Mouse (Mus musculus): ENCODE data around the gene Ppm1n. TPM values are rescaled to one million over a fixed set of nuclear protein-coding genes. Genes with fewer than 3 reads are reported as not detected.
A peak's percentile ranks its signal among the peaks of the same experiment; 100 is the strongest.

Ppm1n gene
- polyA plus RNA-seq, 1 experiment = 11.8 TPM

DNA sequence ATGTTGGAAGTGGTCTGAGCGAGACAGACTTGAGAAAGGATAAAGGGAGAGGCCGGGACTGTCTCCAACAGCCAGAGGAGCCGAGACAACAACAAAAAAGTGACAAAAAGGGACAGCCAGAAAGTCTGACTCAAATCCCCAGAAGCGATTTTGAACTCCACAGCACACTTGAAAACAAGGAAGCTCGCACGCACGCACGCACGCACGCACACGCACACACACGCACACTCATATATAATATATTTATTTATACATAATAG, 23.1 kb upstream of the Ppm1n start:
- no peaks in the 10 kb centered on the region for H3K36me3 ChIP-seq (ENCODE audit: control insufficient read depth, insufficient read depth, low read length)
- TF ChIP-seq POLR2A (IDR thresholded peaks at IDR 0.05; ENCODE audit: low read depth, low read length) = no peak
- TF ChIP-seq CTCF (IDR thresholded peaks at IDR 0.05; ENCODE audit: extremely low read depth, insufficient read length, insufficient replicate concordance, low read depth, low read length) = no peak
- H3K27ac ChIP-seq (ENCODE audit: insufficient read depth, low read depth, low read length) = no peak overlapping the region
- peaks cover 8% of the 10 kb centered on the region for H3K27me3 ChIP-seq (ENCODE audit: control insufficient read depth, insufficient read depth, low read length)
- H3K4me1 ChIP-seq (ENCODE audit: control insufficient read depth, insufficient read depth, insufficient read length, low read length) = peaks cover 1% of the 10 kb centered on the region; the same call in 1 of the 2 replicates
- 90% methylated on average over 12 of the region's 12 CpGs for WGBS
- no peak overlapping the region for H3K4me3 ChIP-seq (ENCODE audit: low read depth, low read length)

DNA sequence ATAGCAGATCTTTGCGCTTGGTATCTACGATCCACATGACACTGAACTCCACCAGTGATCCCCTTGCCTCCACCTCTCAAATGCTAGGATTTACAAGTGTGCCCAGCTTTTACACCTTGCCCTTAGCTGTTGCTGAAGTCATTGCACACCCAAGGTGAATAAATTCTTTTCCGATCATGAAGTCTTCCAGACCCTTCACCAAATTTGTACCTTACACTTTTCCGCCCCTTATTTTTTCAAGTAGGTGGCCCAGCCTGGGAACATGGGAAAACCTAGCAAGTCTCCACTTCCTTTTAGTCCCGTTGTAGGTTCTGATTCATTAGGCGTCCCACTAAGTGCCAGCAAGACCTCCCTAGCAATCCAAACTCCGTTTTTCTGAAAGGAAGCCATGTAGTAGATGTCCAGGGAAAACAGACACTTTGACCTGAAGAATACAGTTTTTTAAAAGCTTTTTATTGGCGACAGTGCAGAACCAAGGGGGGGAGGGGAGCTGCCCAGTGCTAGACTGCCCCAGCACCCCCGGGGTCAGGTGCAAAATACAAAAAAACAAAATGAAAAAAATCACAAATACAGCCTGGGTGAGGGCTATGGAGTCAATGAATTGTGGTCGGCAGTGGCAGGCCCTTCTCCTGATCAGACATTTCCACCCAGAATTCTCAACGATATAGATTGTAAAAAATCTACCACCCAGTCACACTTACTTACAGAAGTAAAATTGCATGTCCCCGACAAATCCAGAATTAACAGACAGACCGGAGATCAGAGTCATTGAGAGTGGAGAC, 22.6 kb upstream of the Ppm1n start:
- H3K27me3 ChIP-seq (ENCODE audit: control insufficient read depth, insufficient read depth, low read length) = peaks cover 8% of the 10 kb centered on the region
- no peak for TF ChIP-seq POLR2A (IDR thresholded peaks at IDR 0.05; ENCODE audit: low read depth, low read length)
- no peak for TF ChIP-seq CTCF (IDR thresholded peaks at IDR 0.05; ENCODE audit: extremely low read depth, insufficient read length, insufficient replicate concordance, low read depth, low read length)
- H3K4me3 ChIP-seq (ENCODE audit: low read depth, low read length) = no peak overlapping the region
- no peaks in the 10 kb centered on the region for H3K36me3 ChIP-seq (ENCODE audit: control insufficient read depth, insufficient read depth, low read length)
- H3K27ac ChIP-seq (ENCODE audit: insufficient read depth, low read depth, low read length) = no peak overlapping the region
- peaks cover 1% of the 10 kb centered on the region; the same call in 1 of the 2 replicates for H3K4me1 ChIP-seq (ENCODE audit: control insufficient read depth, insufficient read depth, insufficient read length, low read length)
- 61% methylated on average over 13 of the region's 13 CpGs for WGBS

DNA sequence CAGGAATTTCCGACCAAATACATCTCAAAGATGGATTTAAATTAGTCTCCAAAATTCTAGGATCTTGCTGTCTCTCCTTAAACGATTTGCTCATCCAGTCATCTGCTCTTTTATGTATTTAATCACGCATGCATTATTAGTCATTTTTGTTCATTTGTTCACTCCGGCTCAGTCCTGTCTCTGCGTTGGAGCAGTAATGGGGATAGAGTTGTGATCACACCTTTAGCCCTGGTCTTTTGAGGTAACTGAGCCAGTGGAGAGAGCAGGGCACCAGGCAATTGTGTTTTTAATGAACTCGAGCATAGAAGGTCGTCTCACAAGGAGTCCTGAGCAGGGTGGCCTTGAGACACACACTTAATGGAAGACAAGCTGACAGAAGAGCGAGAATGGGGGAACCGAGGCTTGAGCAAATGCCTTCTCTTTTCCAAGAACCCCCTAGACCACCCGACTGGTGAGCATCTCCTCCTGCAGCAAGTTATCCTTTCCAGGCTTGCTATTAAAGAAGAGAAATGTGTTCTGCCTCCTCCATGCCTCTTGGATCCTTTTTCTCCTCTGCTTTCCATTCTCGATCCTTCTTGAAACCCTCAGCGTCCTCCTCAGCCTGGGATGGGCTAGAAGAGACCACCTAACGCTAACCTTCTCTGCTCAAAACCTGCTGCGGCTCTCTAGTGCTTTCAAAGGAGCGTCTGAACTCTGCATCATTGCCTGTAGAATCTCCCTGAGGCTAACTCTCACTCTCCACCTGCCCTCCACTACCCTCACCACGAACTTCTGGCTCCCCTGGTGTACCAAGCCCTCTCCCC, 21.8 kb upstream of the Ppm1n start:
- Histone ChIP-seq H3K4me1 (ENCODE audit: control insufficient read depth, insufficient read depth, insufficient read length, low read length) (peaks cover 1% of the 10 kb centered on the region; the same call in 1 of the 2 replicates), H3K4me3 (ENCODE audit: low read depth, low read length) (no peak overlapping the region), H3K27me3 (ENCODE audit: control insufficient read depth, insufficient read depth, low read length) (peaks cover 8% of the 10 kb centered on the region), H3K36me3 (ENCODE audit: control insufficient read depth, insufficient read depth, low read length) (no peaks in the 10 kb centered on the region), H3K27ac (ENCODE audit: insufficient read depth, low read depth, low read length) (no peak overlapping the region)
- no peak for TF ChIP-seq POLR2A (IDR thresholded peaks at IDR 0.05; ENCODE audit: low read depth, low read length)
- TF ChIP-seq CTCF (IDR thresholded peaks at IDR 0.05; ENCODE audit: extremely low read depth, insufficient read length, insufficient replicate concordance, low read depth, low read length) = no peak
- WGBS = 11% methylated on average over 16 of the region's 16 CpGs

DNA sequence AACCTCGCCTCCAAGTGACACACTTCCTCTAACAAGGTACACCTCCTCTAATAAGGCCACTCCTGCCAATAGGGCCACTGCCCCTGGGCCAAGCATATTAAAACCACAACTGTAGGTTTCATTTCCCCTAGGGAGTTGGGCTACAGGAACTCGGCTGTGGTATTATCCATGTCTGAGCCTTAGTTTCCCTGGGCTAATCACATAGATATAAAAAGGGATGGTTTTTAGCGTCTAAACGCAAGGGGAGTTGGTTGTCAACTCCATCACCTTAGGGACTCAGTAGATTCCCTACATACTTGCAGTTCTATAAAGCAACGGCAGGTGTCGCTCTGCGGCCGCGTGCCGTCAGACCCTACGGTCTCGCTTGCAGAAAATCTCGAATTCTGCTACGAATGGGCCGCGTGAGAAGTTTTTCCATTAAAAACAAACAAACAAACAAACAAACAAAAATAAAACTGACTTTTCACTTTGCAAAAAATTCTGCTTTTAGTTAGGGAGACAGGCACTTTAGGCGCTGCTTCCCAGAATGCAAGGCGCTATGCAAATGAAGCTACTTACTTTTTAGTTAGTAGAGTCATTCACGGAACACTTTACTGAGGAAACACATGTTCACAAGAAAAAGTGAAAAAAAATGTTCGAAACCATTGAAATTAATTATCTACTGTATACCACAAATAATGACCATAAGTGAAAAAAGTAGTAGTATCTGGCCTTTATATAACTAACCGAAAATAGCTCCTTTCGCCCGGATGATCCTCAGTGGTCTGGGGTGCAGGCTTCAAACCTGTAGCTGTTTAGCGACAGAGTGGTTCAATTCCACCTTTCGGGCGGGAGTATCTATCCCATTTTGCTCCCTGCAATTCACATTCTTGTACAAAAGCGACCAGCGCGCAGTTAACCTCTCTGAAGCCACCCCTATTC, 20.9 kb upstream of the Ppm1n start:
- H3K27me3 ChIP-seq (ENCODE audit: control insufficient read depth, insufficient read depth, low read length) = peaks cover 8% of the 10 kb centered on the region
- WGBS = under 1% methylated on average over 29 of the region's 29 CpGs

DNA sequence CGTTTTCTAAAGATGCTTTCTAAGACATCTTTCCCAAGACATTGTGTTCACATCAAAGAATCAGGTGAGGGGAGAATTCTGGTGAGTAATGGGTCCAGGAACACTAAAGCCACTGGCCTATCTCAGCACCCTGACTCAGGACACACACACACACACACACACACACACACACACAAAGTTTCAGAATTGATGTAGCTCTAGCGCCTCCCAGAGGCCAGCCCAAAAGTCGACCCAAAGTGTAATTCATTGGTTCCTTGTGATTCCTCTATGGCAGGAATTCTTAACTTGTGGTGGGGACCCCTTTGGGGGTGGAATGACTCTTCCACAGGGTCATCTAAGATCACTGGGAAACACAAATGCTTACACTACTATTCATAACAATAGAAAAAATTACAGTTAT, 19.3 kb upstream of the Ppm1n start:
- Histone ChIP-seq H3K36me3 (ENCODE audit: control insufficient read depth, insufficient read depth, low read length) (no peaks in the 10 kb centered on the region), H3K27ac (ENCODE audit: insufficient read depth, low read depth, low read length) (no peak overlapping the region), H3K27me3 (ENCODE audit: control insufficient read depth, insufficient read depth, low read length) (no peaks in the 10 kb centered on the region), H3K4me3 (ENCODE audit: low read depth, low read length) (no peak overlapping the region), H3K4me1 (ENCODE audit: control insufficient read depth, insufficient read depth, insufficient read length, low read length) (peaks cover 1% of the 10 kb centered on the region; the same call in 1 of the 2 replicates)
- WGBS = 17% methylated on average over 3 of the region's 3 CpGs
- TF ChIP-seq POLR2A (IDR thresholded peaks at IDR 0.05; ENCODE audit: low read depth, low read length) (no peak), CTCF (IDR thresholded peaks at IDR 0.05; ENCODE audit: extremely low read depth, insufficient read length, insufficient replicate concordance, low read depth, low read length) (peak; percentile 62; the same call in 1 of the 2 replicates)

More for the DNA sequence above, 20.9 kb upstream of the Ppm1n start:
- peaks cover 1% of the 10 kb centered on the region; the same call in 1 of the 2 replicates for H3K4me1 ChIP-seq (ENCODE audit: control insufficient read depth, insufficient read depth, insufficient read length, low read length)
- TF ChIP-seq POLR2A (IDR thresholded peaks at IDR 0.05; ENCODE audit: low read depth, low read length) = no peak
- TF ChIP-seq CTCF (IDR thresholded peaks at IDR 0.05; ENCODE audit: extremely low read depth, insufficient read length, insufficient replicate concordance, low read depth, low read length) = peak; percentile 99
- no peak overlapping the region for H3K27ac ChIP-seq (ENCODE audit: insufficient read depth, low read depth, low read length)
- peak overlapping the region; percentile 55 for H3K4me3 ChIP-seq (ENCODE audit: low read depth, low read length)
- H3K36me3 ChIP-seq (ENCODE audit: control insufficient read depth, insufficient read depth, low read length) = no peaks in the 10 kb centered on the region

DNA sequence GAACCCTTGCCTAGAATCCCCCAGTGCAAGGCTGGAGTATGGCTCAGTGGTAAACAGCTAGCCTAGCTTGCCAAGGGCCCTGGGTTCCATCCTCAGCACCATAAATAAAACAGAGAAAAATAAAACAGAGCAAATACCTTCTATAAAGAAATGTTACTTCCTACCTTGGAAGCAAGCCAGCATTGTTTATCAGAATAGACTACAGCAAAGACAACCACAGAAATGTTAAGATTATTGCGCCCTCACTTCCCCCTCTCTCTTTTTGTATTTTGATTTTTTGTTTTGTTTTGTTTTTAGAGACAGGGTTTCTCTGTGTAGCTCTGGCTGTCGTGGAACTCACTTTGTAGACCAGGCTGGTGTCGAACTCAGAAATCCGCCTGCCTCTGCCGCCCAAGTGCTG, 17.9 kb upstream of the Ppm1n start:
- H3K27ac ChIP-seq (ENCODE audit: insufficient read depth, low read depth, low read length) = no peak overlapping the region
- no peak for TF ChIP-seq CTCF (IDR thresholded peaks at IDR 0.05; ENCODE audit: extremely low read depth, insufficient read length, insufficient replicate concordance, low read depth, low read length)
- no peak for TF ChIP-seq POLR2A (IDR thresholded peaks at IDR 0.05; ENCODE audit: low read depth, low read length)
- H3K27me3 ChIP-seq (ENCODE audit: control insufficient read depth, insufficient read depth, low read length) = no peaks in the 10 kb centered on the region
- H3K36me3 ChIP-seq (ENCODE audit: control insufficient read depth, insufficient read depth, low read length) = no peaks in the 10 kb centered on the region
- H3K4me1 ChIP-seq (ENCODE audit: control insufficient read depth, insufficient read depth, insufficient read length, low read length) = no peaks in the 10 kb centered on the region; the same call in 1 of the 2 replicates
- 86% methylated on average over 5 of the region's 5 CpGs for WGBS
- H3K4me3 ChIP-seq (ENCODE audit: low read depth, low read length) = no peak overlapping the region
